Mouse (Mus musculus) heart, postnatal 4 days (tissue): ENCODE measurements around the gene Zfp882. TPM values are rescaled to one million over a fixed set of nuclear protein-coding genes. Genes with fewer than 3 reads are reported as not detected.
"Not testable (repeated sequence)": the region's sequence is repeated elsewhere in the genome, so short reads cannot be mapped to it uniquely, and the experiment has no call there.

Source experiments
- DNase-seq: peaks from one replicate; pipeline ENCODE4 v3.0.0; 2021
- total RNA-seq, 2 experiments: library from RNA; stranded (reverse); gene quantifications; 2 replicates each; pipeline ENCODE4 v1.2.3; 2021

Zfp882 gene
- total RNA-seq, 2 experiments from 2014 or later = 2.4 to 5.1 TPM

GRCm38 (mm10) chr8:71952489-71952888, 44.1 kb downstream of the Zfp882 start:
- DNase-seq = no peak

GRCm38 (mm10) chr8:71952961-71953700, 44.7 kb downstream of the Zfp882 start:
- not testable (repeated sequence) for DNase-seq

GRCm38 (mm10) chr8:71954666-71955065, 46.3 kb downstream of the Zfp882 start:
- DNase-seq = no peak

GRCm38 (mm10) chr8:71960483-71960882, 52.1 kb downstream of the Zfp882 start:
- no peak for DNase-seq

GRCm38 (mm10) chr8:71961796-71962195, 53.4 kb downstream of the Zfp882 start:
- DNase-seq = no peak

GRCm38 (mm10) chr8:71964051-71964450, 55.6 kb downstream of the Zfp882 start:
- DNase-seq = no peak

GRCm38 (mm10) chr8:71965166-71965565, 56.8 kb downstream of the Zfp882 start:
- no peak for DNase-seq

Other genes with a start within 250 kb of the Zfp882 start
- gene Unc13a, start 236.9 kb upstream of the Zfp882 start, total RNA-seq = 1 to 10 TPM; 1.3 to 1.4 TPM
- gene Jak3, start 232.3 kb upstream of the Zfp882 start, total RNA-seq = 10 to 100 TPM; 15.8 TPM
- gene Insl3, start 219.4 kb upstream of the Zfp882 start, total RNA-seq = 1 to 10 TPM; 6.6 to 6.9 TPM
- 1 to 10 TPM; 7.5 to 7.6 TPM for gene B3gnt3, start 206.8 kb upstream of the Zfp882 start, total RNA-seq
- gene Fcho1, start 182.9 kb upstream of the Zfp882 start, total RNA-seq = 1 to 10 TPM; 1.6 to 2.4 TPM
- gene Zfp709, start 26.6 kb upstream of the Zfp882 start, total RNA-seq = 1 to 10 TPM; 6.8 to 7.3 TPM
- 10 to 100 TPM; 29.5 to 29.6 TPM for gene Zfp617, start within 50 bp of the Zfp882 start, total RNA-seq
- 10 to 100 TPM in 1 of 2 experiments, 1 to 10 TPM in 1; 8.8 to 12.3 TPM for gene Zfp961, start 42.4 kb downstream of the Zfp882 start, total RNA-seq
- under 1 TPM; 0.21 to 0.38 TPM for gene Cyp4f18, start 101.0 kb downstream of the Zfp882 start, total RNA-seq
- not detected for gene Olfr372, start 132.6 kb downstream of the Zfp882 start, total RNA-seq
- gene Olfr373, start 174.6 kb downstream of the Zfp882 start, total RNA-seq = not detected
- not detected for gene Olfr374, start 198.4 kb downstream of the Zfp882 start, total RNA-seq
- 100 to 1,000 TPM; 269 to 284 TPM for gene Tpm4, start 226.4 kb downstream of the Zfp882 start, total RNA-seq